Mouse (Mus musculus): ENCODE measurements around the gene Gm43064. TPM values are rescaled to one million over a fixed set of nuclear protein-coding genes. Genes with fewer than 3 reads are reported as not detected.
"Not testable (repeated sequence)": the region's sequence is repeated elsewhere in the genome, so short reads cannot be mapped to it uniquely, and the experiment has no call there.

Gene Gm43064
- polyA plus RNA-seq, 1 experiment from 2014 or later: not detected

GRCm38 (mm10) chr3:103839711-103840110 is 30.3 kb downstream of the Gm43064 start:
- H3K36me3 ChIP-seq: no peaks in the 10 kb centered on the region
- no peak for ATAC-seq (replicated peaks)
- no peaks in the 10 kb centered on the region for H3K4me1 ChIP-seq
- no peak overlapping the region for H3K27ac ChIP-seq (replicated peaks)
- H3K4me3 ChIP-seq: no peak overlapping the region
- no peak overlapping the region for H3K4me2 ChIP-seq (replicated peaks)
- no peaks in the 10 kb centered on the region for H3K9me3 ChIP-seq
- no peak overlapping the region for H3K9ac ChIP-seq (replicated peaks)
- WGBS: 88% methylated on average over 6 of the region's 6 CpGs
- H3K27me3 ChIP-seq: no peaks in the 10 kb centered on the region

GRCm38 (mm10) chr3:103840195-103840594 is 30.8 kb downstream of the Gm43064 start:
- not testable (repeated sequence) for H3K27me3 ChIP-seq; H3K9ac ChIP-seq (replicated peaks); H3K4me1 ChIP-seq; H3K4me3 ChIP-seq; H3K4me2 ChIP-seq (replicated peaks); H3K9me3 ChIP-seq; H3K27ac ChIP-seq (replicated peaks); ATAC-seq (replicated peaks); H3K36me3 ChIP-seq
- 78% methylated on average over 3 of the region's 3 CpGs for WGBS

- H3K27ac ChIP-seq (replicated peaks); H3K9me3 ChIP-seq; H3K36me3 ChIP-seq; ATAC-seq (replicated peaks); H3K27me3 ChIP-seq; H3K4me3 ChIP-seq; H3K4me1 ChIP-seq; H3K4me2 ChIP-seq (replicated peaks); H3K9ac ChIP-seq (replicated peaks): not testable (repeated sequence)
- 92% methylated on average over 7 of the region's 7 CpGs for WGBS
Observed at GRCm38 (mm10) chr3:103840946-103841345, 31.6 kb downstream of the Gm43064 start.

GRCm38 (mm10) chr3:103850644-103851363 is 41.4 kb downstream of the Gm43064 start:
- H3K27me3 ChIP-seq: no peaks in the 10 kb centered on the region
- WGBS: 83% methylated on average over 9 of the region's 9 CpGs
- H3K9ac ChIP-seq (replicated peaks): no peak overlapping the region
- no peaks in the 10 kb centered on the region for H3K9me3 ChIP-seq
- H3K4me3 ChIP-seq: no peak overlapping the region
- no peaks in the 10 kb centered on the region for H3K36me3 ChIP-seq
- no peak for ATAC-seq (replicated peaks)
- H3K27ac ChIP-seq (replicated peaks): no peak overlapping the region
- no peak overlapping the region for H3K4me2 ChIP-seq (replicated peaks)
- no peaks in the 10 kb centered on the region for H3K4me1 ChIP-seq

- no peak overlapping the region for H3K9ac ChIP-seq (replicated peaks)
- H3K4me3 ChIP-seq: no peak overlapping the region
- H3K36me3 ChIP-seq: no peaks in the 10 kb centered on the region
- no peak overlapping the region for H3K4me2 ChIP-seq (replicated peaks)
- WGBS: 93% methylated on average over 6 of the region's 6 CpGs
- H3K27me3 ChIP-seq: no peaks in the 10 kb centered on the region
- no peak overlapping the region for H3K27ac ChIP-seq (replicated peaks)
- no peaks in the 10 kb centered on the region for H3K4me1 ChIP-seq
- no peaks in the 10 kb centered on the region for H3K9me3 ChIP-seq
- ATAC-seq (replicated peaks): no peak
Observed at GRCm38 (mm10) chr3:103851481-103851880, 42.1 kb downstream of the Gm43064 start.

- no peaks in the 10 kb centered on the region for H3K36me3 ChIP-seq
- H3K4me1 ChIP-seq: no peaks in the 10 kb centered on the region
- no peak for ATAC-seq (replicated peaks)
- H3K4me3 ChIP-seq: no peak overlapping the region
- no peak overlapping the region for H3K9ac ChIP-seq (replicated peaks)
- H3K27me3 ChIP-seq: no peaks in the 10 kb centered on the region
- WGBS: 89% methylated on average over 8 of the region's 8 CpGs
- no peak overlapping the region for H3K27ac ChIP-seq (replicated peaks)
- H3K4me2 ChIP-seq (replicated peaks): no peak overlapping the region
- H3K9me3 ChIP-seq: no peaks in the 10 kb centered on the region
Observed at GRCm38 (mm10) chr3:103851882-103852281, 42.5 kb downstream of the Gm43064 start.

GRCm38 (mm10) chr3:103852565-103853299 is 43.4 kb downstream of the Gm43064 start:
- Histone ChIP-seq H3K27me3 (no peaks in the 10 kb centered on the region), H3K4me2 (replicated peaks) (no peak overlapping the region), H3K36me3 (no peaks in the 10 kb centered on the region), H3K4me1 (no peaks in the 10 kb centered on the region), H3K9ac (replicated peaks) (no peak overlapping the region), H3K4me3 (no peak overlapping the region), H3K9me3 (no peaks in the 10 kb centered on the region), H3K27ac (replicated peaks) (no peak overlapping the region)
- ATAC-seq (replicated peaks): no peak
- 52% methylated on average over 3 of the region's 3 CpGs for WGBS

GRCm38 (mm10) chr3:103853804-103854203 is 44.4 kb downstream of the Gm43064 start:
- 71% methylated on average over 8 of the region's 8 CpGs for WGBS

GRCm38 (mm10) chr3:103857036-103857805 is 47.8 kb downstream of the Gm43064 start:
- H3K27ac ChIP-seq (replicated peaks): no peak overlapping the region
- 90% methylated on average over 7 of the region's 7 CpGs for WGBS
- ATAC-seq (replicated peaks): no peak
- no peaks in the 10 kb centered on the region for H3K27me3 ChIP-seq
- H3K4me2 ChIP-seq (replicated peaks): no peak overlapping the region
- no peak overlapping the region for H3K9ac ChIP-seq (replicated peaks)
- 0 out of 2 replicates have a peak, but pooled peaks cover 7% of the 10 kb centered on the region for H3K4me1 ChIP-seq
- H3K4me3 ChIP-seq: no peak overlapping the region
- no peaks in the 10 kb centered on the region for H3K9me3 ChIP-seq
- no peaks in the 10 kb centered on the region for H3K36me3 ChIP-seq

More at GRCm38 (mm10) chr3:103853804-103854203, 44.4 kb downstream of the Gm43064 start:
- ATAC-seq (replicated peaks): no peak
- H3K4me1 ChIP-seq: no peaks in the 10 kb centered on the region
- H3K4me3 ChIP-seq: no peak overlapping the region
- H3K27ac ChIP-seq (replicated peaks): no peak overlapping the region
- no peaks in the 10 kb centered on the region for H3K27me3 ChIP-seq
- H3K9me3 ChIP-seq: no peaks in the 10 kb centered on the region
- no peaks in the 10 kb centered on the region for H3K36me3 ChIP-seq
- H3K9ac ChIP-seq (replicated peaks): no peak overlapping the region
- no peak overlapping the region for H3K4me2 ChIP-seq (replicated peaks)

GRCm38 (mm10) chr3:103857977-103858563 is 48.7 kb downstream of the Gm43064 start:
- no peaks in the 10 kb centered on the region for H3K36me3 ChIP-seq
- 91% methylated on average over 6 of the region's 6 CpGs for WGBS
- H3K4me3 ChIP-seq: no peak overlapping the region
- no peak overlapping the region for H3K4me2 ChIP-seq (replicated peaks)
- ATAC-seq (replicated peaks): no peak
- no peak overlapping the region for H3K9ac ChIP-seq (replicated peaks)
- no peaks in the 10 kb centered on the region for H3K27me3 ChIP-seq
- no peaks in the 10 kb centered on the region for H3K9me3 ChIP-seq
- H3K27ac ChIP-seq (replicated peaks): no peak overlapping the region
- 0 out of 2 replicates have a peak, but pooled peaks cover 7% of the 10 kb centered on the region for H3K4me1 ChIP-seq

- H3K4me2 ChIP-seq (replicated peaks): no peak within 1 kb of the TSS
- H3K27me3 ChIP-seq: no peaks in the 10 kb centered on the region
- 76% methylated on average over 12 of the region's 12 CpGs for WGBS
- ATAC-seq (replicated peaks): no peak
- H3K4me1 ChIP-seq: 0 out of 2 replicates have a peak, but pooled peaks cover 7% of the 10 kb centered on the region
- H3K4me3 ChIP-seq: no peak within 1 kb of the TSS
- H3K9me3 ChIP-seq: no peaks in the 10 kb centered on the region
- H3K27ac ChIP-seq (replicated peaks): no peak within 1 kb of the TSS
- no peaks in the 10 kb centered on the region for H3K36me3 ChIP-seq
- H3K9ac ChIP-seq (replicated peaks): no peak within 1 kb of the TSS
Observed at GRCm38 (mm10) chr3:103858881-103859801, 49.8 kb downstream of the Gm43064 start, which contains the start of gene Ptpn22. Ptpn22 (plus strand) TSS chr3:103859795.
